Comparison of ENCODE assay signal across 8 mouse cellular contexts in genomic region chr2:32881723-32882122, GRCm38 (mm10). TPM values are rescaled to one million over a fixed set of nuclear protein-coding genes. Genes with fewer than 3 reads are reported as not detected.
DNase-seq lines count a peak whose midpoint lies in the region; ATAC-seq lines count a peak whose summit lies in the region.

No protein-coding gene starts in this region.

- H3K9ac ChIP-seq in hindbrain, embryonic 12.5 days: peak overlapping the region; percentile 15; the same call in 1 of the 2 replicates
- no peak overlapping the region for H3K9ac ChIP-seq in midbrain, embryonic 14.5 days (replicated peaks; ENCODE audit: low read length)

- ATAC-seq in hindbrain, embryonic 12.5 days (ENCODE audit: low FRiP score): no peak
- no peak for ATAC-seq in midbrain, embryonic 14.5 days (ENCODE audit: low FRiP score, low TSS enrichment)

- H3K4me1 ChIP-seq in hindbrain, embryonic 12.5 days: peaks cover 72% of the 10 kb centered on the region
- H3K4me1 ChIP-seq in limb, embryonic 10.5 days: peaks cover 94% of the 10 kb centered on the region
- H3K4me1 ChIP-seq in midbrain, embryonic 14.5 days (ENCODE audit: control insufficient read depth, insufficient read depth, low read length): peaks cover 43% of the 10 kb centered on the region

- H3K4me3 ChIP-seq in hindbrain, embryonic 12.5 days: no peak overlapping the region
- H3K4me3 ChIP-seq in limb, embryonic 10.5 days: no peak overlapping the region
- no peak overlapping the region for H3K4me3 ChIP-seq in midbrain, embryonic 14.5 days (replicated peaks; ENCODE audit: low read depth, low read length)

- 40% methylated on average over 3 of the region's 3 CpGs for WGBS in hindbrain, embryonic 12.5 days
- 53% methylated on average over 3 of the region's 3 CpGs for WGBS in limb, embryonic 10.5 days
- 51% methylated on average over 3 of the region's 3 CpGs for WGBS in midbrain, embryonic 14.5 days

- 0 out of 2 replicates have a peak, but pooled peaks cover 4% of the 10 kb centered on the region for H3K36me3 ChIP-seq in hindbrain, embryonic 12.5 days
- peaks cover 16% of the 10 kb centered on the region for H3K36me3 ChIP-seq in limb, embryonic 10.5 days
- H3K36me3 ChIP-seq in midbrain, embryonic 14.5 days (ENCODE audit: control insufficient read depth, insufficient read depth, low read length): no peaks in the 10 kb centered on the region

- no peak overlapping the region for H3K4me2 ChIP-seq in hindbrain, embryonic 12.5 days (replicated peaks)
- H3K4me2 ChIP-seq in midbrain, embryonic 14.5 days (ENCODE audit: low read length): no peak overlapping the region

- no peaks in the 10 kb centered on the region for H3K9me3 ChIP-seq in hindbrain, embryonic 12.5 days (replicated peaks)
- H3K9me3 ChIP-seq in limb, embryonic 10.5 days (replicated peaks): no peaks in the 10 kb centered on the region
- no peaks in the 10 kb centered on the region for H3K9me3 ChIP-seq in midbrain, embryonic 14.5 days (ENCODE audit: control insufficient read depth, low read length)

- H3K27me3 ChIP-seq in hindbrain, embryonic 12.5 days: no peaks in the 10 kb centered on the region
- no peaks in the 10 kb centered on the region for H3K27me3 ChIP-seq in limb, embryonic 10.5 days (ENCODE audit: low read depth, poor library complexity, severe bottlenecking)
- H3K27me3 ChIP-seq in midbrain, embryonic 14.5 days (ENCODE audit: control insufficient read depth, insufficient read depth, low read length): no peaks in the 10 kb centered on the region

- DNase-seq in cerebellum, adult 11-12 months: peak; percentile 34
- no peak for DNase-seq in cerebellum, adult 8-10 months
- peak; percentile 83 to 87 for DNase-seq in adrenal gland, adult (ENCODE audit: inconsistent age in 2 of 2, low spot score in 1 of 2)
- peak; percentile 75 for DNase-seq in gastrocnemius, adult 18-20 months (ENCODE audit: low spot score)
- DNase-seq in limb, embryonic 10.5 days (ENCODE audit: low spot score): no peak
- DNase-seq in midbrain, embryonic 14.5 days: peak; percentile 40
- DNase-seq in urinary bladder, postnatal 4 days (ENCODE audit: low spot score in 2 of 2): peak; percentile 69 to 86

- H3K27ac ChIP-seq in hindbrain, embryonic 12.5 days: peak overlapping the region; percentile 62
- H3K27ac ChIP-seq in limb, embryonic 10.5 days: peak overlapping the region; percentile 80
- peak overlapping the region; percentile 52 for H3K27ac ChIP-seq in midbrain, embryonic 14.5 days (replicated peaks; ENCODE audit: low read depth, low read length)

RNA-seq across cellular contexts. Expression of gene Fam129b, which starts 5.8 kb away (rescaled TPM):
- 1 to 10 TPM; 4.8 to 8.2 TPM for total RNA-seq in gastrocnemius, adult 18-20 months (2021)
- 42.2 and 43.8 TPM in 2 replicates for polyA plus RNA-seq in hindbrain, embryonic 12.5 days (2016; fragmentation: Nextera tagmentation; extraction: Ambion mirVana)
- 40.9 and 47.9 TPM in 2 replicates for polyA plus RNA-seq in limb, embryonic 10.5 days (2016; fragmentation: Nextera tagmentation; extraction: Ambion mirVana)
- 13.6 and 19.8 TPM in 2 replicates for polyA plus RNA-seq in midbrain, embryonic 14.5 days (2014; fragmentation: Nextera tagmentation; extraction: Ambion mirVana)

RNA-seq across cellular contexts. Expression of gene Stxbp1, which starts 34.7 kb away (rescaled TPM):
- 1 to 10 TPM; 1.9 to 6.0 TPM for total RNA-seq in gastrocnemius, adult 18-20 months (2021)
- 102 and 105 TPM in 2 replicates for polyA plus RNA-seq in hindbrain, embryonic 12.5 days (2016; fragmentation: Nextera tagmentation; extraction: Ambion mirVana)
- polyA plus RNA-seq in limb, embryonic 10.5 days (2016; fragmentation: Nextera tagmentation; extraction: Ambion mirVana): 10.9 and 12.9 TPM in 2 replicates
- 240 and 245 TPM in 2 replicates for polyA plus RNA-seq in midbrain, embryonic 14.5 days (2014; fragmentation: Nextera tagmentation; extraction: Ambion mirVana)

Comparison
In these comparisons a context has a peak if more than half of its experiments do, and no peak if none do; other contexts are left out.
1. DNase-seq: peak in cerebellum, adult 11-12 months (single experiment), adrenal gland, adult (2 of 2), gastrocnemius, adult 18-20 months (single experiment), midbrain, embryonic 14.5 days (single experiment) and urinary bladder, postnatal 4 days (2 of 2); none in cerebellum, adult 8-10 months (single experiment) and limb, embryonic 10.5 days (single experiment).
2. Peak in every context shown above with its lines, with median percentiles within 50 percentile points of each other: H3K27ac ChIP-seq.